In genomic region chrX:38576078-38576477, GRCm38 (mm10) we compare ENCODE assay signal across 8 mouse cellular contexts. TPM values are rescaled to one million over a fixed set of nuclear protein-coding genes. Genes with fewer than 3 reads are reported as not detected.
A peak's percentile ranks its signal among the peaks of the same experiment; 100 is the strongest.
DNase-seq lines count a peak whose midpoint lies in the region; ATAC-seq and TF ChIP-seq lines count a peak whose summit lies in the region.

Gene Cul4b (minus strand): TSS chrX:38576196.

- H3K4me1 ChIP-seq in heart, embryonic 13.5 days, result 0 out of 2 replicates have a peak, but pooled peaks cover 2% of the 10 kb centered on the region

- H3K4me2 ChIP-seq in heart, embryonic 13.5 days, result peak within 1 kb of the TSS; percentile 42

- no peaks in the 10 kb centered on the region for H3K9me3 ChIP-seq in heart, embryonic 13.5 days

- no peak within 1 kb of the TSS for H3K4me3 ChIP-seq in left cerebral cortex, adult 2 months
- H3K4me3 ChIP-seq in heart, embryonic 13.5 days, result peak within 1 kb of the TSS; percentile 33

- TF ChIP-seq CTCF in left cerebral cortex, adult 2 months (IDR thresholded peaks at IDR 0.05), result no peak

- no peak for DNase-seq in left cerebral cortex, adult 2 months (ENCODE audit: extremely low spot score in 1 of 2, low spot score in 2 of 2)
- no peak for DNase-seq in left cerebral cortex, adult 11 months (ENCODE audit: low spot score)
- peak; percentile 80 for DNase-seq in c-Kit-positive CD71-positive TER-119-positive erythroid progenitor cells, embryonic 14.5 days (ENCODE audit: low spot score)
- DNase-seq in left cerebral cortex, postnatal 14 days (ENCODE audit: low spot score in 2 of 2), result no peak
- no peak for DNase-seq in right cerebral cortex, postnatal 25 days
- no peak for DNase-seq in T-cell, adult 2 months (ENCODE audit: low spot score)

- H3K36me3 ChIP-seq in heart, embryonic 13.5 days, result no peaks in the 10 kb centered on the region

- ATAC-seq in heart, embryonic 13.5 days (ENCODE audit: extremely low read depth, insufficient number of reproducible peaks, low FRiP score, low TSS enrichment), result 0 out of 2 replicates have a peak, but pooled peaks have one; percentile 66
- no peak for ATAC-seq in monocyte, adult 5-6 weeks (replicated peaks; ENCODE audit: insufficient number of reproducible peaks, low FRiP score, low TSS enrichment, poor library complexity, severe bottlenecking)

- intact Hi-C loops in left cerebral cortex, adult 2 months (cut with DNase I), result no loop called here
- intact Hi-C loops in left cerebral cortex, postnatal 14 days (cut with DNase I), result no loop called here

- WGBS in heart, embryonic 13.5 days, result 57% methylated on average over 15 of the region's 15 CpGs

- H3K27ac ChIP-seq in left cerebral cortex, adult 2 months, result no peak within 1 kb of the TSS
- H3K27ac ChIP-seq in heart, embryonic 13.5 days (replicated peaks), result peak within 1 kb of the TSS; percentile 28; the same call in 1 of the 2 replicates

- H3K27me3 ChIP-seq in heart, embryonic 13.5 days (replicated peaks), result no peaks in the 10 kb centered on the region

- no peak within 1 kb of the TSS for H3K9ac ChIP-seq in heart, embryonic 13.5 days

RNA-seq across cellular contexts. Expression of gene Cul4b, which starts in this region (rescaled TPM):
- total RNA-seq in left cerebral cortex, adult 2 months (2021), result 10 to 100 TPM; 33.9 to 36.8 TPM
- polyA plus RNA-seq in heart, embryonic 13.5 days (2015; fragmentation: Nextera tagmentation; extraction: Ambion mirVana), result 17.7 and 19.3 TPM in 2 replicates
- 10 to 100 TPM; 37.2 to 41.7 TPM for total RNA-seq in left cerebral cortex, postnatal 14 days (2021)
- 24.5 to 36.9 TPM (median 33.7 TPM) in 3 replicates for total RNA-seq in monocyte, adult 5-6 weeks (2017)
